Mouse (Mus musculus) inflammation-experienced regulatory T-cells (primary cell): ENCODE measurements around the gene Mrpl42. TPM values are rescaled to one million over a fixed set of nuclear protein-coding genes. Genes with fewer than 3 reads are reported as not detected.

Experiments
- polyA plus RNA-seq, 2 experiments: library from polyadenylated mRNA; unstranded; fragments of 100-300 nt; shearing (Covaris generic); gene quantifications; one replicate each; pipeline ENCODE4 v1.2.1; 2017

Mrpl42 gene
- 100 to 1,000 TPM; 120 to 123 TPM for polyA plus RNA-seq

DNA sequence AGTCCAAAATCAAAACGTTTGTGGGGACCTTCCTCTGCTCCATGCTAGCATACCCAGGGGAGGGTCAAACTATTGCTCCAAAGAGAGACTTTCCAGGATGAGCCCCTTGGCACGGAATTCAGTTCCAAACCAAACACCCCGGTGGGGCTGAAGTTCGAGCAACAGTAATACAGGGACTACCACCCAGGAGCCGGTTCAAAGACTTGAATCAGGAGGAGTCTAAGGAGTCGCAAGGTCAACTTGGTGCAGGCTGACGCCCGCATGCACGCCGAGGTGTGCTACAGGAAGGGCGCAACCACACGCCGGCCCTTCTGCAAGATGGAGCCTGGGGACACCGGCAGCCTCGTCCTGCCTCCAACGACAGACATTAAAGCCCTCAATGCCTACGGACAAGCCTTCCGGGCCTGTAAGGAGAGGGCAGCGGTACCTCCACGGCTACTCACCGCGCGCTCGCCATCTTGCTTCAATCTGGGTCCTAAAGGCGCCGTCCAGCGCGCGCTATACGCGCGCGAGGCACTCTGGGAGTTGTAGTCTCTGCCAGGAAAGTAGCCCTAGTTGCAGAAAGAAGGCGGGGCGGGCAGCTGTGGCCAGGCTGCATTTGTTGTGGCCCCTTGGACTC, at the start of gene Mrpl42:
Gene Mrpl42, minus strand, starts transcription at position 478 of the 619 bp plus-strand sequence.

DNA sequence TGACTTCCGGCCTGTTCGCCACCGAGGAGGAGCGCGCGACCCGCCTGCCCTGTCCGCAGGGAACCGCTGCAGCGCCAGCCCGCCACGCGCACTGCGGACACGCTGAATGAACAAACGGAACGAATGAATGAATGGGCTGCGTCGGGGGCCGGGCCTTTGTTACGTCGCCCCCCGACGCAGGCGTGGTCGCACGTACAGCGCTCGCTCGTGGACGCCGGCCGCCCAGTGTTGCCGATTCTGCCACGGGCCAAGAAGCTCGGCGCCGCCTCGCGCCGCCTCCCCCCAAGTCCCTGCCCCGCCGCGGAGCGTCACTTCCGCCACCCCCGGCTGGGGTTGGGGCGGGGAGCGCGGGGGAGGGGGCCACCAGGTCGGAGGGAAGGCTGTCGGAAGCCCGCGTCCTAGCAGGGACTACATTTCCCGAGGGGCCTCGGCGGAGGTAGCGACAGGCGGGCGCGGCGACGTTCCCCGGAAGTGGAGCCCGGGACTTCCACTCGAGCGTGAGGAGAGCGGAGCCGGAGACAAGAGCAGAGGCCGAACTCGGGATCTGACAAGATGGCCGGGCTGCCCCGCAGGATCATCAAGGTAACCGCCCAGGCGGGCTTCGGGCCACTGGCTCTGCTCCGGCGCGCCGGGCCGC, 13.0 kb upstream of the Mrpl42 start, which contains the start of gene Ube2n:
Gene Ube2n, plus strand, starts transcription at position 490 of the 637 bp plus-strand sequence.

Other genes with a start within 250 kb of the Mrpl42 start
- gene Cradd, start 177.8 kb downstream of the Mrpl42 start, polyA plus RNA-seq: 10 to 100 TPM; 25.9 to 30.2 TPM
- gene Socs2, start 84.8 kb downstream of the Mrpl42 start, polyA plus RNA-seq: 100 to 1,000 TPM in 1 of 2 experiments, 10 to 100 TPM in 1; 66.8 to 106 TPM
- gene Ube2n, start 13.2 kb upstream of the Mrpl42 start, polyA plus RNA-seq: 100 to 1,000 TPM; 274 to 292 TPM
- gene Nudt4, start 62.2 kb upstream of the Mrpl42 start, polyA plus RNA-seq: 10 to 100 TPM; 39.2 to 49.2 TPM
- 1 to 10 TPM in 1 of 2 experiments, not detected in 1; 6.8 TPM for gene Anapc15-ps, start 171.5 kb upstream of the Mrpl42 start, polyA plus RNA-seq